Mouse (Mus musculus): ENCODE results near the gene Mrpl38. TPM values are rescaled to one million over a fixed set of nuclear protein-coding genes. Genes with fewer than 3 reads are reported as not detected.
A peak's percentile ranks its signal among the peaks of the same experiment; 100 is the strongest.
"Not testable (repeated sequence)": the region's sequence is repeated elsewhere in the genome, so short reads cannot be mapped to it uniquely, and the experiment has no call there.

Gene Mrpl38
- polyA plus RNA-seq, 2 experiments: 17.5 to 39.5 TPM

DNA sequence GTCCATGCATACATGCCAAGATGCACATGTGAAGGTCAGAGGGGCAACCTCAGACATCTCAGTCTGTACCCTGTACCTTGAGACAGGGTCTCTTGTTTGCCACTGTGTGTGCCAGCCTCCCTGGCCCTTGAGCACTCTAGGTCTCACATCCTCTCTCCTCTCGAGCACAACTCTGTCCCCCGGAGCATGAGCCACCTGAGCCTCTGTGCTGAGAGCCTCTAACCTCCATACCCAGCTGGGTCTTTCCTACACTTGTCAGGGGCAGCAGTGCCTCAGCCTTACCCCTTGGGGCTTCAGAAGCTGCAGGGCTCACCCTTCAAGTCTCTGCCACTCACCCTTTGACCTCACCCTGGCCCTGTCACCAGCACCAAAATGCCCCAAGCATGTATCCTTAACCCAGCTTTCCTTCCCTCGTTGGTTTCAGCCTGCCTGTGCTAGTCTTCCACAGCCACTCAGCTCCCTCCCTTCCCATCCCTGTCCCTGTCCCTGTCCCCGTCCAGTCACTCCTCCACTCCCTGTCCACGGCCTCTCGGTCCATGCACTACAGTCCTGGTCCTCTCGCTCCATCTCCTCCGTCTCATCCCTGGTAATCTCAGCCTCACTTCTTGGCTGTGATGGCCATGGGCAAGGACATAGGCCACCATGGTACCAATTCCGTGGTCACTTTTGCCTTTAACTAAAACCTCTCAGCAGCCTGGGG, 9.4 kb downstream of the Mrpl38 start:
- H3K36me3 ChIP-seq (replicated peaks; ENCODE audit: control insufficient read depth, insufficient read depth, low read depth): peaks cover 4% of the 10 kb centered on the region
- no peak overlapping the region for H3K9ac ChIP-seq (replicated peaks)
- H3K27me3 ChIP-seq (ENCODE audit: control insufficient read depth, insufficient read depth, low read length): no peaks in the 10 kb centered on the region
- DNase-seq (ENCODE audit: low read depth in 3 of 3, low spot score in 3 of 3) (no peak), ATAC-seq (ENCODE audit: insufficient read depth) (no peak)
- H3K4me1 ChIP-seq (replicated peaks; ENCODE audit: control insufficient read depth in 2 of 2, insufficient read depth in 2 of 2, low read length in 1 of 2): peaks cover 3 to 12% of the 10 kb centered on the region in 2 experiments; a peak in 3 of 4 replicates
- H3K4me2 ChIP-seq (ENCODE audit: low read depth): peak overlapping the region; percentile 54
- H3K4me3 ChIP-seq (ENCODE audit: insufficient read depth in 1 of 2, low read depth in 2 of 2, low read length in 2 of 2): no peak overlapping the region
- H3K27ac ChIP-seq: no peak overlapping the region
- no peaks in the 10 kb centered on the region for H3K9me3 ChIP-seq (ENCODE audit: control insufficient read depth, low read length)
- 69% methylated on average over 9 of the region's 9 CpGs for WGBS (ENCODE audit: insufficient replicate concordance)
- TF ChIP-seq EP300 (IDR thresholded peaks at IDR 0.05; ENCODE audit: low read depth) (no peak), CTCF (IDR thresholded peaks at IDR 0.05; ENCODE audit: low read depth) (no peak)

DNA sequence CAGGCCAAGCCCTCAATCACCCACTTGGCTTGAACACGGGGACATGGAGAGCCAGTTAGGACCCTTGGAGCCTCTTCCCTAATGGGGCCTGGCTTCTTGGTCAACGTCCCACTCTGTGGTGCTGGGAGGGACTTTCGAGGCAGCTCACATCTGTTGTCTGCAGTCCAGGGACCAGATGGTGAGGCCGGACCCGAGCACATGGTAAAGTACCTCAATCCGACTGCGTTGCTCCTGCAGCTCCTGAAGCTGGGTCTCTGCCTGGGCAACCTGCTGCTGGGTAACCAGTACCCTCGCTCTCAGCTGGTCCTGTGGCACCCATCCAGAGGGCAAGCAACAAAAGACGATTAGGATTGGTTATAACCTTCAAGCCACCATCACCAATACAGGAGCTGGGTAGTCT, 10.7 kb downstream of the Mrpl38 start:
- Histone ChIP-seq H3K36me3 (replicated peaks; ENCODE audit: control insufficient read depth, insufficient read depth, low read depth) (peaks cover 4% of the 10 kb centered on the region), H3K4me1 (replicated peaks; ENCODE audit: control insufficient read depth in 2 of 2, insufficient read depth in 2 of 2, low read length in 1 of 2) (peaks cover 3 to 12% of the 10 kb centered on the region in 2 experiments; a peak in 3 of 4 replicates), H3K27ac (no peak overlapping the region), H3K27me3 (ENCODE audit: control insufficient read depth, insufficient read depth, low read length) (no peaks in the 10 kb centered on the region), H3K4me2 (ENCODE audit: low read depth) (no peak overlapping the region), H3K9ac (replicated peaks) (no peak overlapping the region), H3K9me3 (ENCODE audit: control insufficient read depth, low read length) (no peaks in the 10 kb centered on the region), H3K4me3 (ENCODE audit: insufficient read depth in 1 of 2, low read depth in 2 of 2, low read length in 2 of 2) (no peak overlapping the region)
- TF ChIP-seq EP300 (IDR thresholded peaks at IDR 0.05; ENCODE audit: low read depth): no peak
- TF ChIP-seq CTCF (IDR thresholded peaks at IDR 0.05; ENCODE audit: low read depth): no peak
- ATAC-seq (ENCODE audit: insufficient read depth): no peak
- 72% methylated on average over 9 of the region's 9 CpGs for WGBS (ENCODE audit: insufficient replicate concordance)
- DNase-seq (ENCODE audit: low read depth in 3 of 3, low spot score in 3 of 3): no peak

DNA sequence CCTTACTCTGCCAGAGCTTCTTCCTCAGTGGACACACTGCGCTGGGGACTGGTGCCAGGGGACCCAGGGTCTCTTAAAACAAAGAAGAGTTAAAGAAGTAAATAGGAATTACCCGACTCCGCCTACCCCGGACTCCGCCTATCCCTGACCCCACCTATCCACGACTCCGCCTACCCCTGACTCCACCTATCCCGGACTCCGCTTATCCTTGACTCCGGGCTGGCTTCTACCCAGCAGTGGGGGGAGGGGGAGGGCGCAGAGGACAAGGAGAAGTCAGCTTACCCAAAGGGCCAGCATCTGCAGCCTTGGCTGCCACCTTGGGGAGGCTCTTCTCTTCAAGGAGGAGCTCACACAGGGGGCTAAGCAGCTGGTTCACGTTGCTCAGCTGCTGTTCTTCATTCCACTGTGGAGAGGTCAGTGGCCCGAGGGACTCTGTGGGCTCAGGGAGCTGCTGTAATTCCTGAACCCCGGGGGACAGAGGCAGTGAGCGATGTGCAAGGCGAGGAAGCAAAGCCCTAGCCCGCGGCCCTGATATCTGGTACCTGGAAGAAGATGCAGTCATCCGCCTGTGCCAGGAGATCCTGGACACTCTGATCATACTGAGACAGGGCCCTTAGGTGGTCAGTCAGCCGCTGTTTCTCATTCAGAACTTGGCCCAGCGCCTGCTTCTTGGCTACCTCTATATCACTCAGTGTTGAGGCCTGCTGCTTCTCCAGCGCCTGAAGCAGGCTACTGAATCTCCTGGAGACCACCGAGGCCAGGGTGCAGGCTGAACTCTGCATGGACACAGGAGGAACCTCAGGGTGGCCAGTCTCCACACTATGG, 11.3 kb downstream of the Mrpl38 start, which contains the start of gene Trim47:
Gene Trim47, minus strand, starts transcription at position 55 of the 825 bp plus-strand sequence.
- Histone ChIP-seq H3K4me2 (ENCODE audit: low read depth) (peak within 1 kb of the TSS; percentile 22; the same call in 1 of the 2 replicates), H3K9ac (replicated peaks) (no peak within 1 kb of the TSS), H3K27me3 (ENCODE audit: control insufficient read depth, insufficient read depth, low read length) (no peaks in the 10 kb centered on the region), H3K27ac (no peak within 1 kb of the TSS), H3K4me1 (replicated peaks; ENCODE audit: control insufficient read depth in 2 of 2, insufficient read depth in 2 of 2, low read length in 1 of 2) (peaks cover 3 to 12% of the 10 kb centered on the region in 2 experiments; a peak in 3 of 4 replicates), H3K9me3 (ENCODE audit: control insufficient read depth, low read length) (no peaks in the 10 kb centered on the region), H3K4me3 (ENCODE audit: insufficient read depth in 1 of 2, low read depth in 2 of 2, low read length in 2 of 2) (no peak within 1 kb of the TSS), H3K36me3 (replicated peaks; ENCODE audit: control insufficient read depth, insufficient read depth, low read depth) (peaks cover 4% of the 10 kb centered on the region)
- DNase-seq (ENCODE audit: low read depth in 3 of 3, low spot score in 3 of 3): no peak
- peak; percentile 28; the same call in 1 of the 2 replicates for ATAC-seq (ENCODE audit: insufficient read depth)
- no peak for TF ChIP-seq EP300 (IDR thresholded peaks at IDR 0.05; ENCODE audit: low read depth)
- no peak for TF ChIP-seq CTCF (IDR thresholded peaks at IDR 0.05; ENCODE audit: low read depth)
- WGBS (ENCODE audit: insufficient replicate concordance): 48% methylated on average over 23 of the region's 23 CpGs

DNA sequence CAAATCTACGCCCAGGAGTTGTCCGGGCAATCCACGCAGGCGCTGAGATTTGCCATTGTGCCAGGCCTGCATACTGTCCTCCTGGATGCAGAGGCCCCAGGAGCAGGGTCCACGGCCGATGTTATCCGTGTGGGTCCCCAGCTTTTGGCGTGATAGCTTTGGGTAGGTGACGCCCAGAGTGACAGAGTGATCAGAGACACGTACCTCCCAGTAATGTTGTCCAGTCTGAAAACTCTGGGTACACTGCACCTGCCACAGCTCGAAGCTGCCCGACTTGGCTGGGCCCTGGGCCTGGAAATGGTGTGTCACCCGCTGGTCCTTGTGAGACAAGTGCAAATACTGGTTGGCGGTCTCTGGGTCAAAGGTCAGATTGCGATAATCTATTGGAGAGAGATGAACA, 12.4 kb downstream of the Mrpl38 start:
- H3K4me1 ChIP-seq (replicated peaks; ENCODE audit: control insufficient read depth in 2 of 2, insufficient read depth in 2 of 2, low read length in 1 of 2): peaks cover 3 to 11% of the 10 kb centered on the region in 2 experiments; a peak in 3 of 4 replicates
- no peaks in the 10 kb centered on the region for H3K9me3 ChIP-seq (ENCODE audit: control insufficient read depth, low read length)
- no peak overlapping the region for H3K4me3 ChIP-seq (ENCODE audit: insufficient read depth in 1 of 2, low read depth in 2 of 2, low read length in 2 of 2)
- H3K9ac ChIP-seq (replicated peaks): no peak overlapping the region
- no peak overlapping the region for H3K27ac ChIP-seq
- no peaks in the 10 kb centered on the region for H3K27me3 ChIP-seq (ENCODE audit: control insufficient read depth, insufficient read depth, low read length)
- H3K4me2 ChIP-seq (ENCODE audit: low read depth): no peak overlapping the region
- TF ChIP-seq EP300 (IDR thresholded peaks at IDR 0.05; ENCODE audit: low read depth) (no peak), CTCF (IDR thresholded peaks at IDR 0.05; ENCODE audit: low read depth) (no peak)
- no peak for ATAC-seq (ENCODE audit: insufficient read depth)
- H3K36me3 ChIP-seq (replicated peaks; ENCODE audit: control insufficient read depth, insufficient read depth, low read depth): peaks cover 4% of the 10 kb centered on the region
- WGBS (ENCODE audit: insufficient replicate concordance): 82% methylated on average over 15 of the region's 15 CpGs
- DNase-seq (ENCODE audit: low read depth in 3 of 3, low spot score in 3 of 3): no peak

DNA sequence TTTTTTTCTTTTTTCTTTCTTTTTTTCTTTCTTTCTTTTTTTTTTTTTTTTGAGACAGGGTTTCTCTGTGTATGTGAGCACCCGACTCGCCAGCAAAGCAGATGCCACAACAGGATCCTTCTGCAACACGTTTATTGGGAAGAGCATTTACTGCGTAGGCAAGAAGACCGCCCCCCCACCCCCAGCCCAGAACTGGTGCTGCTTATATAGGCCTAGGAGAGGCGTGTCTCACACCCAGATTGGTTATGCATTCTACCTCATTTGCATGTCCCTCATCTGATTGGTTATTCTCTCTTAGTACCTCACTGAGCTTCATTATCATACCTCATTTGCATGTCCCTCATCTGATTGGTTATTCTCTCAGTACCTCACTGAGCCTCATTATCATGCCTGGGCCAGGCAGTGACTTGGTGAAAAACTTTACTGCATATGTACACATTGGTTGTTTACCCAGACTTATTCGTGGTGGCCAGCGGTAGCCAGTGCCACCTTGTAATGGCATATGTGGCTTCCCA, 16.9 kb downstream of the Mrpl38 start:
- H3K36me3 ChIP-seq (replicated peaks; ENCODE audit: control insufficient read depth, insufficient read depth, low read depth); H3K9ac ChIP-seq (replicated peaks); DNase-seq (ENCODE audit: low read depth in 3 of 3, low spot score in 3 of 3); H3K27me3 ChIP-seq (ENCODE audit: control insufficient read depth, insufficient read depth, low read length); H3K9me3 ChIP-seq (ENCODE audit: control insufficient read depth, low read length); H3K4me3 ChIP-seq (ENCODE audit: insufficient read depth in 1 of 2, low read depth in 2 of 2, low read length in 2 of 2); ATAC-seq (ENCODE audit: insufficient read depth); H3K4me1 ChIP-seq (replicated peaks; ENCODE audit: control insufficient read depth in 2 of 2, insufficient read depth in 2 of 2, low read length in 1 of 2); H3K4me2 ChIP-seq (ENCODE audit: low read depth); H3K27ac ChIP-seq: not testable (repeated sequence)
- 88% methylated on average over 8 of the region's 8 CpGs for WGBS (ENCODE audit: insufficient replicate concordance)
